Mouse (Mus musculus) embryo, embryonic 11.5 days (tissue): Measurements from ENCODE around the gene Btbd35f16.
"Not testable (repeated sequence)": the region's sequence is repeated elsewhere in the genome, so short reads cannot be mapped to it uniquely, and the experiment has no call there.

Experiments
- DNase-seq: peaks from one replicate; pipeline ENCODE4 v3.0.0-alpha.2; 2012; ENCODE audit warnings: low read depth, low spot score

Btbd35f16 gene

DNA sequence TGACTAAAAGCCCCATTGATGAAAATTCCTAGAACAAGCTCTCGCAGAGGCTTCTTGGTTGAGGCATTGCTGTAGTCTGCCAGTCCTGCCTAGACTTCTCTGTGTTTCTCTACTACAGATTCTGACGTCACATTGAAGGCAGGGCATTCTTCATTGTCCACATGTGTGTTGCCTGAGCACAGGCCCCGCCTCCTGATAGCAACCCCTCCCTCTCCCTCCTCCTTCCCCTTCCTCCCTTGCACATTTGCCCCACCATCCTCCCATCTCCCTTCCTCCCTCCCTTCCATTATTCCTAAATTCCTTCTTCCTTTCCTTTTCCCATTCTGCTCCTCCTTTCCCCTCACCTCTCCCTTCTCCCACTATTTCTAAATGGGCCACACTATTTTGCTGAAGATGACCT lies at the start of gene Btbd35f16:
Gene Btbd35f16 (minus strand): TSS at position 101 of the 400 bp plus-strand sequence.
- not testable (repeated sequence) for DNase-seq
